Mouse (Mus musculus): ENCODE results near the gene Xab2.

DNA sequence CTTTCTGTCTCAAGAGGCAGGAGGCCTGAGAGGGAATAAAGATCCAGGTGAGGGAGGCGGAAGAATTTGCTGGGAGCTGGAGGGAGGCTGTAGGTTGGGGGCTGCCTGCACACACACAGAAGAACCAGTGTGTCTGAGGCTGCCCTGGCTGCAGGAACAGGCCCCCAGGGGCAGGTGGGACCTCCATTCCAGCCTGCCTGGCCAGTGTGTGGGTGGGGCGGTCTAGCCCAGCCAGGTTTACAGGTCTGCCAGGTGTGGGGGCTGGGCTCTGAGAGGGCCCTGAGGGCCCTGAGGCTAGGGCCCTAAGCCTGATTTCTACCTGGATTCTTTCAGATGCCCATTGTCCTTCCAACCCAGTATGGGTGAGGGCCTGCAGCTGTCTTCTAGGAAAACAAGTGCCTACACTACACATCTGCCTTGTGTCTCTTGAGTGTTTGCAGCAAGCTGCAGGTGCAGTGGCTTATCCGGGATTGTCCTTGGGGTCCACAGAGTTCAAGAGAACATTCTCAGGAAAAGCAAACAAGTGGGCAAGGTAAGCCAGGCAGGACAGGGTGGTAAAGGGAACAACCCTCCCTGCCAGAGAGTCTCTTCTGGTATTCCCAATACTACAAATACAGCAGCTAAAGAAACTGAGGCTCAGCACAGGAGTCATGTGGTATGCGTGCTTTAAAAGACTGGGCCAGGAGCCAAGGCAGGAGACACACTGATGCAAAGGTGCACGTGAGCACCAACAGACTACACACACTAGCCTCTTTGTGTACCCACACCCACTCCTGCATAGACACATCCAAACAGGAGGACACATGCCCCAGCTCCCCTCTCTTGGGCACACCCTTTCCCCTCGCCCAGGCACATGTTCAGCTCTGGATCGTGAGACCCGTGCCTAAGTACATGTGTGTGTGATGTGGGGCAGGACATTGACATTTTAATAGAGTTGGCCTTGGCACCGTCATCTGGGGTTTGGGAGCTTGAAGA is 41.4 kb downstream of the Xab2 start:
- TF ChIP-seq CTCF (IDR thresholded peaks at IDR 0.05; ENCODE audit: borderline replicate concordance, insufficient read depth, low read depth, low read length) (no peak), POLR2A (IDR thresholded peaks at IDR 0.05; ENCODE audit: borderline replicate concordance, insufficient read depth, low read length) (no peak)
